Mouse (Mus musculus) c-Kit-positive CD71-positive TER-119-positive erythroid progenitor cells, embryonic 14.5 days (primary cell): ENCODE data around the gene Atp2b1.

Experiments used
- DNase-seq: peaks from one replicate; pipeline ENCODE4 v3.0.0-alpha.2; 2013; ENCODE audit warnings: low spot score

The Atp2b1 gene

GRCm38 (mm10) chr10:98913961-98914809 is at the start of gene Atp2b1:
Atp2b1 (plus strand) TSS chr10:98914406.
- peak; percentile 92 for DNase-seq

- DNase-seq, result no peak
Measured at GRCm38 (mm10) chr10:98864851-98865250, 49.4 kb upstream of the Atp2b1 start.

- no peak for DNase-seq
Measured at GRCm38 (mm10) chr10:98866836-98867370, 47.3 kb upstream of the Atp2b1 start.

- no peak for DNase-seq
Measured at GRCm38 (mm10) chr10:98868351-98868908, 45.8 kb upstream of the Atp2b1 start.

- peak; percentile 51 for DNase-seq
Measured at GRCm38 (mm10) chr10:98877855-98878254, 36.4 kb upstream of the Atp2b1 start.

GRCm38 (mm10) chr10:98878636-98879035 is 35.6 kb upstream of the Atp2b1 start:
- DNase-seq, result no peak

- DNase-seq, result peak; percentile 78
Measured at GRCm38 (mm10) chr10:98880057-98880456, 34.1 kb upstream of the Atp2b1 start.

GRCm38 (mm10) chr10:98880711-98881110 is 33.5 kb upstream of the Atp2b1 start:
- no peak for DNase-seq

- DNase-seq, result no peak
Measured at GRCm38 (mm10) chr10:98881492-98881891, 32.7 kb upstream of the Atp2b1 start.

- DNase-seq, result no peak
Measured at GRCm38 (mm10) chr10:98882587-98882986, 31.6 kb upstream of the Atp2b1 start.

- no peak for DNase-seq
Measured at GRCm38 (mm10) chr10:98884445-98884844, 29.8 kb upstream of the Atp2b1 start.

GRCm38 (mm10) chr10:98886770-98887271 is 27.4 kb upstream of the Atp2b1 start:
- no peak for DNase-seq

GRCm38 (mm10) chr10:98891361-98891760 is 22.8 kb upstream of the Atp2b1 start:
- no peak for DNase-seq

- no peak for DNase-seq
Measured at GRCm38 (mm10) chr10:98897507-98897906, 16.7 kb upstream of the Atp2b1 start.

GRCm38 (mm10) chr10:98897913-98898748 is 16.1 kb upstream of the Atp2b1 start:
- DNase-seq, result no peak

GRCm38 (mm10) chr10:98901533-98901932 is 12.7 kb upstream of the Atp2b1 start:
- no peak for DNase-seq

GRCm38 (mm10) chr10:98905987-98906386 is 8.2 kb upstream of the Atp2b1 start:
- DNase-seq, result peak; percentile 84

GRCm38 (mm10) chr10:98906941-98907549 is 7.2 kb upstream of the Atp2b1 start:
- peak; percentile 74 for DNase-seq

- DNase-seq, result no peak
Measured at GRCm38 (mm10) chr10:98913610-98913960, 621 bp upstream of the Atp2b1 start.

- DNase-seq, result peak; percentile 68
Measured at GRCm38 (mm10) chr10:98914810-98915241, 620 bp downstream of the Atp2b1 start.

- DNase-seq, result no peak
Measured at GRCm38 (mm10) chr10:98915398-98915931, 1.3 kb downstream of the Atp2b1 start.
